Mouse (Mus musculus) adrenal gland, postnatal 25 days (tissue): ENCODE data around the gene Oard1. TPM values are rescaled to one million over a fixed set of nuclear protein-coding genes. Genes with fewer than 3 reads are reported as not detected.

Experiments
- DNase-seq: peaks from one replicate; pipeline ENCODE4 v3.0.0; 2021; ENCODE audit warnings: mixed read lengths
- long read RNA-seq: library from polyadenylated mRNA; stranded (forward); transcript quantifications from one replicate; pipeline ENCODE4 v2.0.0, GENCODE M21; 2021
- total RNA-seq: library from RNA; stranded (reverse); gene quantifications from 2 replicates; pipeline ENCODE4 v1.2.3, GENCODE M21; 2021

The Oard1 gene
- 21.5 and 31.2 TPM in 2 replicates for total RNA-seq
- long read RNA-seq, transcript Oard1-201 (6 exons, 1,135 nt) = minor isoform, 7 of 41 reads
- long read RNA-seq, transcript Oard1-202 (6 exons, 1,324 nt) = major isoform, 8 of 41 reads
- long read RNA-seq, partial matches to known transcripts = 4 of 41 reads
- long read RNA-seq, other reads (novel, unspliced or antisense) = 22 of 41 reads

DNA sequence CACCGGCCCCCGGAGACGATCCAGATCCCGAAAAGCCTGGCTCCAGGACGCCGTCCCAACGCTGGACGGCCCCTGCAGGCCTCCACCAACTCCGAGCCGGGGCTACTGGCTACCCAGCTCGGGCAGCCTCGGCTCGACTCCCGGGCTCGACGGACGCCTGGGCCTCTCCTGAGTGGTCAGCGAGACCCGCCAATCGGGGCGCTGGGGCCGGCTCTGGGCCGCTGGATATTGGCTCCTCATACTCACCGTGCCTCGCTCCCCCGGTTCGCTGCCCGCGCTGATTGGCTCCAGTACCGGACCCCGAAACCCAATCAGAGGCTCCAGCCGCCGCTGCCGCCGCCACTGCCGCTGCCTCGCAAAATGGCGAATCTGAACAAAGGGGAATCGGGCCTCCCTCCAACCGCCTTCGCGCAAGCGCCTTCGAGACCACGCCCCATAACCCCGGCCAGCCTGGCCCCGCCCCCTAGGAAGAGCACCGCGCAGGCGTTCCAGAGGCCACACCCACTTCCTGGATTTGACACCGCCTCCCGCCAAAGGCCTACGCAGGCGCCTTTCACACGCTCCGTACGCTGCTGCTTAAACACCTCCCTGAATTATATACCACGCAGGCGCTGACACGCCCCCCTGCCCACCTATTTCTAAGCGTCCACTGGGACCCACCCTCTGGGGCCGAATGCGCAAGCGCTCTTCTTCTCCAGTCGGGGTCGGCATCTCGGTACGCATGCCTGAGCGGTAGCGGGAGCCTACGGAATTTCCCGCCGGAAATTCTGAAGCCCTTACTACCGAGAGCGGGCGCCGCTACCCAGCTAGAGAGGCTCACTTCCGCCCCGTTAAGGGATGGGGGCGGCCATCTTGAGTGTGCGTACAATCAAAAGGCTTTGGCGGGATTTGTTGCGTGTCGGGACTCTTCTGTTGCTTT, at the start of gene Oard1, which contains the start of gene Nfya:
Oard1 (plus strand) TSS at position 635 of the 919 bp plus-strand sequence.
Nfya (minus strand) TSS at position 527 of the 919 bp plus-strand sequence.
- peak; percentile 99 for DNase-seq

DNA sequence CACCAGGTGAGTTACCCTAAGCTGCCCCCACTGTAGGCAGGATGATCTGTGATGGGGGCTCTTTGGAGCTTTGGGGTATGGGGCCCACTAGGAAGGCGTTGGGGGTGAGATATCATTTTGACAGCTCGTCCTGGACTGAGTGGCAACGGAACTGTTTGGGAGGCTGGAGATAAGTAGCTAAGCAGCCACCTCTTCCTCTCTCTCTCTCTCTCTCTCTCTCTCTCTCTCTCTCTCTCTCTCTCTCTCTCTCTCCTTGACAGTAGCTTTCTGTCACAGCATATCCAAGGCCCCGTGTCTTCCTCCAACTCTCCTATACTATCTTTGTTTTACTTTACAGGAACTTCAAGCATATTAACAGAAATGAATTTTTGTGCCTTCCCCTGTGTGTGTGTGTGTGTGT, 49.4 kb upstream of the Oard1 start:
- DNase-seq = no peak

DNA sequence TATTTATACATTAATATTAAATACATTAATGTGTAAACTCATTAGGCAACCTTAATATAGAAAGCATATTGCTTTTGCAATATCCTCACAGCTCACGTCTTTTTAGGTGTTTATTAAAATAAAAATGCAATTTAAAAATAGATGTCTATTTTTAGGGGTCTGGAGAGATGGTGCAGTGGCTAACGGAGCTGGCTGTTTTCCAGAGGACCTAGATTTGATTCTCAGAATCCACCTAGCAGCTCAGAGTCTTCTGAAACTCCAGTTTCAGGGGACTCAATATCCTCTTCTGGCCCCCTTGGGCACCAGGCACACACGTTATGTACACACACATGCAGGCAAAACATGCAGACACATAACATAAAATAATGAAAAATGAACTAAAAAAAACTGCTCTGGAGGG, 47.5 kb upstream of the Oard1 start:
- DNase-seq = no peak

DNA sequence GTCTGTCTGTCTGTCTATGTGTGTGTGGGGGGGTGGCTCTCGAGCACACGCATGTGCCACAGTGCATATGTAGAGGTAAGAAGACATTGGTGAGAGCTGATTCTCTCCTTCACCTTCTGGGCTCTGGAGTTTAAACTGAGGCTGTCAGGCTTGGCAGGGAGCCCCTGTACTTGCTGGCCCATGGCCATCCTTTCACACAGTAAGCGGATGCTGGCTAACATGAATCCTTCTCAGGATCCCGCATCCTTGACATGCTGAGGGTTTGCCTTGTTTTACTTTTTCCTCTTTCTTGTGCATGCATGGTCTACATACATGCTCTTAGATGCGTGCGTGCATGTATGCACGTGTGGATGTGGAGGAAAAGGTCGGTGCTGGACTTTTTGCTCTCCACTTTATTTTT, 46.8 kb upstream of the Oard1 start:
- peak; percentile 43 for DNase-seq

DNA sequence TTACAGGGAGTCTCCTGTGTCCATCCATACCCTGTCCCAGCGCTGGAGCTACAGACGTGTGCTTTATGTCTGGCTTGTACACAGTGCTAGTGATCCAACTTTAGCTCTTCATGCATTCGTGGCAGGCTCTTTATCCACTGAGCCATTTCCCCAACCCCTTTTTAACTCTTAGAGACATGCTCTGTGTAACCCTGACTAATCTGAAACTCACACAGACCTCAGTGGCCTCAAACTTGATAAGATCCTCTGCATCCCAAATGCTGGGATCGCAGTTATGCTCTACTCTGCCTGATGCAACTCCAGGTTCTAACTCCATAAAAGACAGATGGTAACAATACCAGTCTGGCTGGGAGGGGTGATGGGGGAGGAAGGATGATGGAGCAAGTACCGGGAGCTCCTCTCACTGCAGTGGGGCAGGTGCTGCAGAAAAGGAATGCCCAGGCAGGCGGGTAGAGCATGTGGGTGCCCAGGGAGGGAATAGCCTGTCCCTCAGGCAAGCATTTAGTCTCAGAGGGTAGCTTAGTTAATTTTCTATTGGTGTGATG, 46.3 kb upstream of the Oard1 start:
- DNase-seq = no peak

DNA sequence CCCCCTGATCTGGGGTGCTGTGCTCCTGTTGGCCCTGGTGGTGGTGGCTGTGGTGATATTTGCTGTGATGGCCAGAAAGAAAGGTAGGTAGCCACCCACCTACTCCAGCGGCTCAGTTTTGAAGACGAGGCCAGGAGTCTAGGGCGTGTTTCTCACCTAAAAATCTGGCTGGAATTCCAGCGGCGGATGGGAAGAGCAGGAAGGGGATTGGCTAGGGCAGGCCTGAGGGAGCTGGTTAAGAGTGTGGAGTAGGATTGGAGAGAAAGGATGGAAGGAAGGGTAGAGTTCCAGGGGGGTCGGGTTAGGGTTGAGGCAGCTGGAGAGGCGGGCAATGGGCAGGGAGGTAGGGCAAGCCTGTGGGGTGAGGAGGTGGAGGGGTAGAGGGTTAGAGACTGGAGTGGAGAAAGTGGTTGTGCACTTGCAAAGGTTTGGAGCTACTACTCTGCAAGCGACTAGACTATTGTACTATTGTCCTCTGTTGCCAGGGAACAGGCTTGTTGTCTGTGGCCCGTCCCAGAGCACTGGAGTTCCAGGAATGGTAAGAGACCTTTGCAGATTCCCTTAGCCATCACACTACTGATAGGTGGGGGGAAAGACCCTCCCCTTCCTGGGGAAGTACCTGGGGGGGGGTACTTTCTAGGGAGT, 44.2 kb upstream of the Oard1 start:
- DNase-seq = no peak

DNA sequence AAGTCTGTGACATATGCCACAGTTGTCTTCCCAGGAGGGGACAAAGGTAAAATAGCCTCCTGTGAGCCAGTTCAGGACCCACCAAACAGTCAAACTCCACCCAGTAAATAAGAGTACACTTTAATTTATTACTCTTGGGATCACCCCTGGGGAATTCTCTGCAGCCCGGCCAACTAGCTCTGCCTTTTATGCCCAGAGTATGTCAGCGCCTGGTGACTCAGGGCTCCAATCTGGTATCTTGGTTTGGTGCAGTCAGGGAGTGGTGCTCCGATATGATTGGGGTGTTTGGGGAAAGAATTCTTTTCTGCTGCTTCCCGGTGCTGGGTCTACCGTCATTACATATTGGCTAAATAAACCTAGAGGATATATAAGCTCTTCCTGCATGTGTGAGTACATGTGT, 43.0 kb upstream of the Oard1 start:
- DNase-seq = no peak

DNA sequence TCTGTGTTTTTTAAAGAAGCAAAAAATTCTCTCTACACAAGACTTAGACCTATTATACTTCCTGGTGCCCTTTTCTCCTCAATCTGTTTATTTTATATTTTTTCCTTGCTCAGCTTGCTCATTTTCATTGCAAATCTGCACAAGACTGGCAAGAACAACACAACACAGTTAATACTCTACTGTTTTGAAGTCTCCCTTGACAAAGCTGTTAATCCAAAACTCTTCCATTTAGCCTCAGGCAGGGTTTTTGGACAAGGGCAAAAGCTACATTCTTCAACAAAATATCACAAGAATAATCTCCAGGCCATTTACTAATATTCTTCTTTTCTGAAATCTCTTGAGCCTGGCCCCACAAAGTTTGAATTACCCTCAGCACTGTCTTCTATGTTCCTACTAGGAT, 38.2 kb upstream of the Oard1 start:
- no peak for DNase-seq

DNA sequence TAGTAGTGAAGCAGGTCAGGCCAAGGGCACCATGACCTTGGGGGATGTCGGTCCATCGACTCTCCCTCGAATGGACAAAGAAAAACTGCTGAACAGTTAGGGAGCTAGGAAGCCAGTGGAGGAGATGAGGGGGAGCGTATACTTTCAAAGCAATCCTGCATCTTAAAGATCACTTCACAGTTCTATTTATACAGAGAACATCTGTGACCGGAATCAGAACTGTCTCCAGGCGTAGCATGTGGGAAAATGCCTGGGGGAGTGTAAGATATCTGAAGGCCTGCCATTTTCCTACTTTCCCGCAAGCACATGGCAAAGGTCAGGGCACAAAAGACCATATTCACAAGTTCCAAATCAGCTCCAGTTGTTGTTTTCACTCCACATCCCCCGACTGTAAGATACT, 36.8 kb upstream of the Oard1 start:
- DNase-seq = no peak

DNA sequence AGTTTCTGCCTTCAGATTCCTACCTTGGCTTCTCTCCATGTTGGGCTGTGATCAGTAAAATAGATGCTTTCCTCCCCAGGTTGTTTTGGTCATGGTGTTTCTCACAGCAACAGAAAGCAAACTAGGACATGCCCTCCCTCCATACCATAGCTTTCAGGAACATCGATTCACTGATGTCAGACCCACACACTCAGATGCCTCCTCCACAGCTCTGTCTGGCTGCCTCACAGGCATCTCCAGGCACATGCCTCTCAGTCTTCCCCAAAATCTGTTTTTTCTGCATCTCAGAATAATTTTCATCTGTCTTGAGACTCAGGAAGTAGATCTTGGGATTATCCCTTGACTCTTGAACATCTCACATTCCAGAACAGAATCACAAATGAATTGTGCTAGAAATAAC, 33.7 kb upstream of the Oard1 start:
- no peak for DNase-seq

DNA sequence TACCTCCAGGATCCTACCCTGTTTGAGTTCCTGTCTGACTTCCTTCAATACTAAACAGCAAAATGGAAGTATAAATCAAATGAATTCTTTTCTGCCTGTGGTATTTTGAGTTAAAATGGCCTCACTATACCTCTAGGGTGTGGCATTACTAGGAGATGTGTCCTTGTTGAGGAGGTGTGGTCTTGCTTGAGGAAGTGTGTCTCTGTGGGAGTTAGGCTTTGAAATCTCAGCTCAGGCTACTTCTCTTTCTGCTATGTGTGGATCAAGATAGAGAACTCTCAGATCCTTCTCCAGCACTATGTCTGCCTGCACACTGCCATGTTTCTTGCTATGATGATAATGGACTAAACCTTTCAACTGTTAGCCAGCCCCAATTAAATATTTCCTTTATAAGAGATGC, 30.8 kb upstream of the Oard1 start:
- DNase-seq = no peak

DNA sequence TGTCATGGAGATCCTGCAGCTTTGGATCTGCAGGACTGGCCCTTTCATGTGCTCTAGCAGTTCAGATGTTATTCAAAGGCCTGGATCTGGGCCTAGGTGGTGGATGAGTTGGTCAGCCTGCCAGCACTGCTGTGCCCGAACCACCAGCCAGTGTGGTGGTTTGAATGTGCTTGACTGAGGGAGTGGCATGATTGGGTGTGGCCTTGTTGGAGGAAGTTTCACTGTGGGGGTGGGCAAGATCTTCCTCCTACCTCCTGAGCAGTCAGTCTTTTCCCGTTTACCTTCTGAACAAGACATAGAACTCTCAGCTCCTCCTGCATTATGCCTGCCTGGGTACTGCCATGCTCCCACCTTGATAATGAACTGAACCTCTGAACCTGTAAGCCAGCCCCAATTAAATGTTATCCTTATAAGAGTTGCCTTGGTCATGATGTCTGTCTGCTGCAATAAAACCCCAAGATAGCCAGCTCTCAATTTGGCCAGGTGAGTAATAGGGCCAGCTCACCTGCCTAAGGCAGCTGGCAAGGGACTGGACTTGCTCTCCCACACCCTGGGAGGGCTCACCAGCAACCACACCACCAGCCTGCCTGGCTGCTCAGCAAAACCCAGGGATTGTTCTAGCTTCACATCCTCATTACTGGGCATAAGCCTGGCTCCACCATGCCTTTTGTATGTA, 23.9 kb upstream of the Oard1 start:
- no peak for DNase-seq

DNA sequence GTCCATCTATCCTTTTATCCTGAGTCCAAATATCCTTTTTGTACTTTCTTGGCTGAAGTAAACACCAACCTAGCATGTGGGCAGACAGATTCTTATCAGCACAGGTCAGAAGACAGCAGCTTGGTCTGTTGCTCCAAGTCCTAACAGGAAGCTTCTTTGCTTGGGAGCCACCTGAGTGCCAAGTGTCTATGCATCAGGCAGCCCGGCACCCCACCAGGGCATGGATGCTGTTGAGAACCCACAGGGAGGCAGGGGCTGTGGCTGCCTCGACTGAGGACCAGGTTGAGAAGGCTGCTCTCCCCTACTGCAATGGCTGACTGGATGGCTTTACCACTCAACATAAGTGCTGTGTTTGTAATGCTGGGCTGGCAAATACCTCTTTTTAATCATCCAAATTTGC, 21.1 kb upstream of the Oard1 start:
- no peak for DNase-seq

DNA sequence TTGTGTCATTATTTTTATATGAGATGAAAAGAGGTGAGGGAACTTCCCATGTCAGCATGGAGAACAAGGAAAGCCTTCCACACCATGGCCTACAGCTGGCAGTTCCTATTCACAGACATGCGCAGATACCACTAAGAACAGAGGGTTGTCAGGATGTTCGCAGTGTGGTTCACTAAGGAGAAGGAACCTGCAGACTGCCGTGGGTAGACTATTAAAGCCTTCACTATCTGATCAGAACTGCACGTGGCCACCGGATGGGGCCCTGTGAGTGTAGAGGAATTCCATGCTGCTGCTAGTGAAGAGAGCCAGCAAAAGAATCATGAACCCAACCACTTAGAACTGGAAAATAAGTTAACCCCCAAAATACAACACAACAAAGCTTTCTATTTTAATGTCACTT, 20.4 kb upstream of the Oard1 start:
- no peak for DNase-seq

DNA sequence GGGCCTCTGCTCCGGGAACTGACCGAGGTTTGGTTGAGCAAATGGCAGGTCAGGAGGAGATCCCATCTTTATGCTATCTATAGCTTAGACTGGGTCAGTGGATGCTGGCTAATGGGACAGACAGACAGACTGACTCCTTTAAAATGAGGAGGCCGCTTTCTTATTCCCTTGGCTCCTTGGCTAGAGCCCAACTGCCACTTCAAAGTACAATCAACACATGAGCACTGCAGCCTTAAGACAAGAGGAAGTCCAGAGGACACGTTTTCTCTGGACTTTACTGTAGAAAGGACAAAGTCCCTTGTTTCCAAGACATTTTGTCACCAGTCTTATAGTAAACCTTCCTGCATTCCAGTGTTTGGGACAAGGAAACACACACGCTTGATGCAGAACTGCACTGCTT, 18.4 kb upstream of the Oard1 start:
- DNase-seq = no peak

DNA sequence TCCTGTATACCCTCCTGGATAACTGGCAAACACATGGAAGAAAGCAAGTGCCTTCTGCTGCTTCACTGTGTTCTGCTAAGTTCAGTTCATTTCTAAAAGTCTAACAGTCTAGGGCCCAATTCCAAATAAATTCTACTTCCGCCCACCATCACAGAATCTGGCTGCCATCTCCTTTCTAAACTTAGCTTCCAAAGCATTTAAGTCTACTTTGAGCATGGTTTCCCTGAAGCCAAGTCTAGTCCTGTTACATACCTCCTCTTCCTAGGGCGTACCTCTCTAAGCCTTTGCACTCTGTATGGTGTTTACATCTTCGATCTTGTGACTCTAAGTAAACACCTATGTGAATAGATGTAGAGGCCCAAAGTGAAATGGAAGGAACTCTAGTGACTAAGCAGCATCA, 17.2 kb upstream of the Oard1 start:
- DNase-seq = no peak

DNA sequence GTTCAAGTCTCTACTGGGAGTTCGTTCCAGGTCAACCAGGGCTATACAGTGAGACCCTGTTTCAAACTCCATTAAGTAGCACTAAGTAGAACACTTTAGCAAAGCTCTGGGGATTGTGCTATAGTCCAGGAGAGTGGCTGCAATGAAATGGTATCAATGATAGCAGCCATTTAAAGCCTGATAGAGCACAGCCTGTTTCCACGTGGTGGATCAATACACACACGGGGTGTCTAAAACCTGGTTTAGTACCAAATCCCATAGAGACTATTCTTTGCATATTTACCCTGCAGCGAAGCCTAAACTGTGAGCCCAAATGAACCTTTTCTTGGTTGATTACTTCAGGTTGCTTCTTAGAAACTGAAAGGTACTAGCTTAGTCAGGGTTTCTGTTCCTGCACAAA, 8.1 kb upstream of the Oard1 start:
- DNase-seq = no peak

DNA sequence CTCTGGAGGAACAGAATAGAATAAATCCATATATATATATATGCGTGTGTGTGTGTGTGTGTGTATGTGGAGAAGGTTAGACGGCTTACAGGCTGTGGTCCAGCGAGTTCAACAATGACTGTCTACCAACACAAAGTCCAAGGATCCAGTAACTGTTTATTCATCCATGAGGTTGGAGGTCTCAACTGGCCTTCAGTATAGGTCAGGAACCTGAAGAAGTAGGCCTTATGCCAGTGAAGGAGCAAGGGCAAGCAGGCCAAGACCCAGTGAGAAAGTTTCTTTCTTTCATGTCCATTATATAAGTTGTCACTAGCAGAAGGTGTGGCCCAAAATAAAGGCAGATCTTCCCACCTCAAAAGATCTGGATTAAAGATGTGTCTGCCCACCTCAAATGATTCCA, 7.1 kb upstream of the Oard1 start:
- DNase-seq = no peak

DNA sequence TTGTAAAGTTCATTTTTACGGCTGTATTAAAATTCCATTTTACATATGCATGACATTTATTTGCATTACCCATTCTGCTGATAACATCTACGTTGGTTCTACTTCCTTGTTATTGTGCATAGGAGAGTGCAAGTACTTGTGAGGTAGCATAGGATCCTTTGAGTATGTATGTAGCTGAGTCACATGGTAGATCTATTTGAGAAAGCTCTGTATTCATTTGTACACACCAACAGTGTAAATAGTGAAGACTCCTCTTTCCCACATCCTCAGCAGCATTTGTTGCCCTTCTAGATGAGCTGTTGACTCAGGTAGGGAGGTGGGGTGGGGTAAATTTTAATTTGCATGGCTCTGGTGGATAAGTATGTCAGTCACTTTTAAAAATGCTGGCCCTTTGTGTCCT, 6.0 kb upstream of the Oard1 start:
- DNase-seq = no peak

DNA sequence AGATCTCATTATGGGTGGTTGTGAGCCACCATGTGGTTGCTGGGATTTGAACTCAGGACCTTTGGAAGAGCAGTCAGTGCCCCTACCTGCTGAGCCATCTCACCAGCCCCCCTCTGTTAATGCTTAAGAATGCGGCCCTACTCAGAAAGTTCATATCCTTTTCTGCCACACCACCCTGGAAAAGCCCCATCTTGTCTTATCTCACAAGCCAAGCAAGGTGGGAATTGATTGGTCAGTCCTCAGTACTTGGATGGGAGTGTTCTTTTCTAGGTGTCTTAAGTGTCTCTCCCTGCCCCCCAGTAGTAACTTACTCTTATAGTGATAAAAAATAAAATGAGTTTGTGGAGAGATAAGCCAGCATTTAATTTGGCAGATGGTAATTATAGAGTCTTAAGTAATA, 5.1 kb upstream of the Oard1 start:
- no peak for DNase-seq

DNA sequence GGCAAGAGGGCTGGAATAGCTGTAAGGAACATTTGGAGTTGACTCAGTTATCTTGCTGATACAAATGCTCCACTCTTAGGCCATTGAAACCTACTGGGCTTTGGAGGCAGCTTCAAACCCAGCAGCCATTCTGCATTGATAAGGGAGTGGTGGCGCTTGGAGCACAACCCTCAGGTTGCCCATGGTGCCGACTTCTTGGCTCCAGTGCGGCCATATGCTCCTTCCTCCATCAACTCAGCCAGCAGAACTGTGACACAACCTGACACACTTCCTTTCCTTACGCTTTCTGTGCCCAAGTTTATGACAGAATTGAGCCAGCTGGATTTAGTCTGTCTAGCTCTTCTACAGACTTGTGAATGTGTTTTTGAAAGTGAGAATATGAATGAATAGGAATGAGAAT, 2.7 kb upstream of the Oard1 start:
- DNase-seq = no peak

DNA sequence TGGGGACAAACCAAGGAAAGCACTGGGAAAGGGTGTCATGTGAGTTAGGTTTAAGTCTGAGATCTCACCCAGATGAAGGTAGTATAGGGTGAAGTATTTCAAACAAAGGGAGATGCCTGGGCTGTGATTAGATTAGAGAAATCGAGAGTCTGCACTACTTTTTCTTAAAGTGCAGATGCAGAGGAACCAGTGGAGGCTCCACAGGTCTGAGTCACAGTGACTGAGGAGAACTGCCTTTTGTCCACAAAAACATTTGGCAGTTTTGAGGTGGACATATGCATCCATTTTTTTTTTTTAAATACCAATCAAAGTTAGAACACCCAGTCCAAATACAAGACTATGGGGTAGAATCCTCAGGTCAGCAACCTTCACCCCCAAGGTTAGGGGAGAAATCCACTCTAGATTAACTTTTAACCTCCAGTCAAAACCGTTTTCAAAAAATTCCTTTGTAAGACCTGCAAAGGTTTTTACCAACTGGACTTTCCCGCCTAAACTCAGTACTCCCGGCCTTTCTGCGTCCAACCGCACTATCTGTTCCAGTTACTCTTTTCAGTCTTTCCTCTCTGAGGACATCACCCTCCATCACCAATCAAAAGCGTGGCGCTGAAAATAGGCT, 1.8 kb upstream of the Oard1 start:
- DNase-seq = no peak
